Mouse (Mus musculus) frontal cortex, adult 2 months (tissue): Measurements from ENCODE around the gene Acss3. TPM values are rescaled to one million over a fixed set of nuclear protein-coding genes. Genes with fewer than 3 reads are reported as not detected.

Experiments used
- DNase-seq, 2 experiments: peaks; one replicate each; pipeline ENCODE4 v3.0.0; 2022; ENCODE audit warnings: low spot score in 1 of 2; ENCODE audit errors: extremely low spot score in 1 of 2
- polyA plus RNA-seq: library from polyadenylated mRNA; depleted of rRNA; stranded (reverse); fragments of >200 nt; gene quantifications from 2 replicates; pipeline ENCODE4 v1.2.3, GENCODE M21; 2012; rRNA removed

Gene Acss3
- polyA plus RNA-seq, result 1.1 and 1.9 TPM in 2 replicates

- DNase-seq, result no peak
Observed at GRCm38 (mm10) chr10:107123529-107124335, at the start of gene Acss3. Gene Acss3 (minus strand): TSS chr10:107123668.

GRCm38 (mm10) chr10:107172003-107172689, 48.7 kb upstream of the Acss3 start:
- DNase-seq, result no peak

DNA sequence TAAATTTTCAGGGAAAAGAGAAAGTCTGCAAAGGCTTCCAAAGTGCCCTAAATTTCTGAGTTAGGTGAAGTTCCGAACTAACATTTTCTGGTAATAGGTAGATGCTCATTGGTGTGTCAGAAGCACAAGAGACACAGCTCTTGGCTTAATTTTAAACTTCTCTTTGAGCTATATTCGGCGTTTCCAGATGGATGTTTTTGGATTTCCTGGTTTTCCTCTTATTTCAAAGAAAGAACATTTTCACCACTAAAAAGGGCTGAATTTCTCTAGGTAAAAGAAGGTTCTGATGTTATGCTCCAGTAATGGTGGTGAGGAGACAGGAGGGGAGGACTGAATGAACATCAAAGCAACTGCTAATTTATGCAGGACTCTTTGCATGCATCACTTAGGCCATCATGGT, 43.0 kb upstream of the Acss3 start:
- peak in 1 of 2 experiments; percentile 19 for DNase-seq

DNA sequence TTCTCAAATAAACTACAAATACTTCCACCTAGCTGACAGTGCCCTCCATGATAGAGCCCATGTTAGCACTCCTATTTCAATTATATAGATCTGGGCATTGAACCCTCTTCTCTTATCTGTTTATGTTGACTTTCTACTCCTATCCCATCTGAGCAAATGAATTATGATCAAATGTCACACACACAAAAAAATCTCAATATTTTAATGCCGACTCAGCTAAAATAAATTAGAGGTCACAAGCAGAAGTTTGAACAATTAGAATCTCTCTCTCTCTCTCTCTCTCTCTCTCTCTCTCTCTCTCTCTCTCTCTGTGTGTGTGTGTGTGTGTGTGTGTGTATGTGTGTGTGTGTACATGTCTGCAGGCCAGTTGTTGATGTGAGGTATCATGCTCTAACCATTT, 25.3 kb upstream of the Acss3 start:
- DNase-seq, result no peak

DNA sequence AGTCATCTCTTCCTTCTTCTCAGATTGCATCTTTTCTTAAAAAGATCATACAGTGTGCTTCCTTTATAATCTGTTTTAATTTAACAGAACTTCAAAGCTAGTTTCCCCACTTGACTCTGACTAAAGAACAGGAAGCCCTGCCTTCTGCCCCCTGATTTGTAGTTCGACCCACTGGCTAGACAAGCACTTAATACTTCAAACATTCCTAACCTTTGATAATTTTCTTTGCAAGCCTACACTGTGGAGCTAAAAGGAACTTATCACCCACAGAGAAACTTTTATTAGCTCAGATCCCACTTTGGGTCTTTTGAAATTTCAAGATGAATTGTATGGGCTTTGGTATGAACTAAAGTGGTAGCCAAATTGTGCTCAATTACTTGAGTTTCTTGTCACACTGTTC, 20.5 kb upstream of the Acss3 start:
- DNase-seq, result no peak

- DNase-seq, result no peak
Observed at GRCm38 (mm10) chr10:107142910-107143309, 19.4 kb upstream of the Acss3 start.

DNA sequence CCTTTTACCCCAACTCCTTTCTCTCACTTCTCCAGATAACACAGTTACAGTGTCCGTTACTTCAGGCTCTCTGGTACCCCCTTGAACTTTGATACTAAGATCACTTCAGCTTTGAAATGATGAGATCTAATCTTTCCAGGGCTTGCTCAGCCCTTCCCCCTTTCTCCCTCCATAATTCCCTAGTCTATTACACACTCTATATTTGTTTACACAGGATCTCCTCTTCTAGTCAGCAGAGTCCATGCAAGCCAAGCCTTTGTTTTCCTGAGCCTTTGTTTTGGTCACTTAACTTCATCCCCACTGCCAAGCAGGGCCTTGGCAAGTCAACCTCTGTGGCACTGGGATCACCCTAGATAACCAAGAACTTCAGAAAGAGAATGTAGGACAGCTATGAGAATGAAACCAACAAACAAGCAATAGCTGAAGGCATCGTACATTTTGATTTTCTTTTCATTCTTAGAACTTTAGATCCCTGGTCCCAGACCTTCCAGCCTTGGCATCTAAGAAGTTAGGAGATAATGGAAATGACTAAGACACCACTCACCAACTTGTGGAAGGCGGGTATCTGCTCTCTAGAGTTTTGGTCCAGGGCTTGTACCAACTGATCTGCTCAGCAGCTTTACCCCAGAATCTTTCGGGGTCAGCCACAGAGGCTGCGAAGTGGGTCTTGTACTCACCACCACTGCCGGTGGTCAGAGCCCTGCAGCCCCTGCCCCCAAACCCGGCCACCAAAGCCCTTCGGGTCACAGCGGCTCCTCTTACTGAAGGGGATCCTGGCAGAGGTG, 532 bp downstream of the Acss3 start:
- no peak for DNase-seq

GRCm38 (mm10) chr10:107121301-107121700, 2.2 kb downstream of the Acss3 start:
- no peak for DNase-seq

GRCm38 (mm10) chr10:107119135-107119534, 4.3 kb downstream of the Acss3 start:
- no peak for DNase-seq

- no peak for DNase-seq
Observed at GRCm38 (mm10) chr10:107116709-107117267, 6.7 kb downstream of the Acss3 start.

DNA sequence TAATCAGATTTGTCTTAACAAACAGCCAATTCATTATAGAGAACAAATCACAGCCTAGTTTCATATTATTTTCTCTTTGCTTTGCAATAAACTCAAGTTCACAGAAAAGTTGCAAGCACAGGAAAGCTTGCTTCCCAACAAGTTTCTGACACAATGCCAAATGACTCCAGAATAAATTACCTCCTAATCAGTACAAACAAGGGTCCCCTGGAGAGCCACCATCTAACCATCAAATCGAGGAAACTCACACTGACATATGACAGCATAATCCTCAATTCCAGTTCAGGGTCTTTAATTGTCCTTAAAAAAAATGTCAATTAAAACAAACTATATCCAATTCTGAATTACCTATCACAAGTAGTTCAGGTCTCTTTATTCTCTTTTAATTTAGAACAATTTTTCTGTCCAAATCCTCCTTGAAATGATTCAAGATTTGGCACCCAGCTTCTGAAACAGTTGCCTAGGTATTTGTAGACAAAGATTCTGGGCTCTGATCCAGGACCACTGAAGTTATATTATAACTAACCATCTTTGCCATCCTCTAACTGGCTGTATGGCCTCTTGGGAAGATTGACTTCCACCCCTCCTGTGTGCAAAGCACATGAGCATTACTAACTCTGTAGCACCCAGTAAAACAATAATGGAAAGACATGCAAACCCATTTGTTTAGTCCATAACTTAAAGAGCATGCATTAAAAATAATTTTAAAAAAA, 7.4 kb downstream of the Acss3 start:
- peak in 1 of 2 experiments; percentile 50 for DNase-seq

DNA sequence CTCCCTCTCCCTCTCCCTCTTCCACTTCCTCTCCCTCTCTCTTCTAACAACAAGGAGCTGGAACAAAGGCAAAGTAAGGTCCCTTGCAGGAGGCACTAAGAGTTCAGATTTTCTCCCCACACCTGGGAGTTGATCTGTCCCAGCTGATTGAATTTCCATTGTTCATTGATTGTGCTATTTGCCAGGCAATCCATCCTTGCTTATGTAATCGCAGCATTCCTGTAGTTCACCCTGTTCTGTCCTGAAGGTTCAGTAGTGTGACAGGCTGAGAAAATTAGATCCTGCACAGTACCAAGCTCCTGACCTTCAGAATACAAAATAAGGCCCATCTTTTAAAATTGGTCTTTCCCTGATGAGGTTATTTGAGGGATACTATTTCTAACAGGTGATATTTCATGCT, 8.3 kb downstream of the Acss3 start:
- DNase-seq, result no peak

- DNase-seq, result no peak
Observed at GRCm38 (mm10) chr10:107094452-107094851, 29.0 kb downstream of the Acss3 start.

DNA sequence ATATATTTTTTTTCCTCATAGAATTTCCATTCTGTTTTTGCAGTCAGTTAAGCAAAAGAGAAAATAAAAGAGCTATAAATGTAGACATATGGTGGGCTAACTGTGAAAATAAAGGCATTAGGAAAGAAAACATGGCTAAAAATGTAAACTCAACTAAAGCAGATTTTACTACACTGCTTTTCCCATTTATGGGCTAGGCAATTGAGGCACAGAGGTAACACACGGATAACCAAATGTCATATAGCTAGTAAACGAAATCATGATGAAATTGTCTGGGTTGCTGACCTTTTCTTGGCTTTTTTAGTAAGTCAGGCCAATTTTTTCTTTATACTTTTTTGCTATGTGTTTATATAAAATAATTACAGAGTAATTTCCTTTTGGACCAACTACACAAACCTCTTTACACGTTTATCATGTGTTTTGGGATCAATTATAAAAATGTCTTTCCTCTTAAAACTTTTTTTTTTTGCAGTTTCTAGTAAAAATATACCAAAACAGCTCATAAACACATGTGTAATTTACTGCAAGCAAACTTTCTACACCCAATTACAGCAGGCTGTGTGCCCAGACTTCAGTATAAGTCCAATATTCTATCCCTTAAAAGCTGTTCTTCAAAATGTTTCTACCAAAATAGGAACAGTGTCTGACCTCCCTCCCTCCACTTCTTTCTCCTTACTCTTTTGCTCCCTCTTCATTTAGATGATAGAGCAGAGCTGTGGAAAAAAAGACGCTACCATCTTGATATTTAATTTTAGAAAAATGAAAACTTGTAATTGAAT, 69.4 kb downstream of the Acss3 start:
- no peak for DNase-seq

DNA sequence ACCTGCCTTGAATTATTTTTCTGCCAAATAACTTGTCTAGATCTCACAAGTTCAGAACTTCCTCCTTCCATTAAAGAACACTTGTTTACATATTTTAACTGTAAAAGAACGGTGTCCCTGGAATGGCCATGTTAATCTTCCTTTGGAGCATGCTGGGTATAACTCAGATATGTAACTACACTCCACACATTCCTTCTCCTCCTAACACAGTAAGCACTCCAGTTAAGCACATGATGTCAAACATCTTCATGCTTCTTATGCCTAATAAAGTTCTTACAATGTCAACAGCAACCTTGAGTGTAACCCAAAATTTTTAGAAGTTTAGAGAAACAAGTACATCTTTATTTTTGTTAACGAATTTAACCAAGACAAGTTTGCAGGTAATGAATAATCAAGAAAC, 73.0 kb downstream of the Acss3 start:
- DNase-seq, result no peak

DNA sequence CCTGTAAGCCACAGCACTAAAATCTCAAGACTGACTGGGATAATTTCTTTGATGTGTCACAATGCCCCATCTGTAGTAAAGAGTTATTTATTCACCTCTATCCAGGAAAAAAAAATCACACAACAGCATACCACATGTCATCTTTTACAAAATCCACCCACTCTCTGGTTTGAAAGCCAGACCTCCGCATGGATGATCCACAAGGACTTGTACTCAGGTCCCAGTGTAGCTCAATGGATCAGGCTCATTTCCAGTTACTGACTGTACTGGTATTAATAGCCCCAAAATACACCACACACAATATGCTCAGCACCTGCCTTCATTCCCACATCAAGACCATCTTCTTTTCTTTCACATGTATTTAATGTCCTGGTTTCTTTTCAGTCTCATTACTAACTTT, 80.8 kb downstream of the Acss3 start:
- DNase-seq, result peak in 1 of 2 experiments; percentile 5

GRCm38 (mm10) chr10:107040837-107041236, 82.6 kb downstream of the Acss3 start:
- DNase-seq, result no peak

DNA sequence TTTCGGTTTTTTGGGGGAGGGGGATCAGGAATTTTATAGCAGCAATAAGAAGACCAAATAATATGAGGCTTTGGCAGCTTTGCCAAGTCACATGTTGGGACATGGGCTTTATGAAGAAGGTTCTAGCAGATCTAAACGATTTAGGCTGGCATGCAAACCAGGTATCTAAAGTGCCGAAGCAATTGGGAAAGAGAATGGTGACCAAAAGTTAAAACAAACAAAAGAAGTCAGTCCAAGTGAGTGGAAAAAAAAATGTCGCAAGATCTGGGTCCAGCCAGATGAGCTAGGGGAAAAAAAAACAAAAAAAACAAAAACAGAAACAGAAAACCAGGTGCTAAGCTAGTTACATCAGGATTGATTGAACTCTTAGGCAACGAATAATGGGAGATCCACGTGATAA, 83.1 kb downstream of the Acss3 start:
- no peak for DNase-seq

GRCm38 (mm10) chr10:107039211-107039610, 84.3 kb downstream of the Acss3 start:
- no peak for DNase-seq

- no peak for DNase-seq
Observed at GRCm38 (mm10) chr10:107024254-107024653, 99.2 kb downstream of the Acss3 start.
